Mouse (Mus musculus) embryonic fibroblast, embryonic 13.5 days (primary cell): ENCODE data around the gene Msi2.

Experiments used
- CTCF ChIP-seq: IDR thresholded peaks from 2 replicates; pipeline ENCODE4 v1.5.1; 2011; ENCODE audit warnings: mild to moderate bottlenecking, control low read depth, low read length, moderate library complexity, borderline replicate concordance; ENCODE audit not compliant: insufficient read depth
- POLR2A ChIP-seq: IDR thresholded peaks from 2 replicates; pipeline ENCODE4 v1.6.1; 2011; ENCODE audit warnings: low read depth, mild to moderate bottlenecking, control low read depth, low read length, moderate library complexity

DNA sequence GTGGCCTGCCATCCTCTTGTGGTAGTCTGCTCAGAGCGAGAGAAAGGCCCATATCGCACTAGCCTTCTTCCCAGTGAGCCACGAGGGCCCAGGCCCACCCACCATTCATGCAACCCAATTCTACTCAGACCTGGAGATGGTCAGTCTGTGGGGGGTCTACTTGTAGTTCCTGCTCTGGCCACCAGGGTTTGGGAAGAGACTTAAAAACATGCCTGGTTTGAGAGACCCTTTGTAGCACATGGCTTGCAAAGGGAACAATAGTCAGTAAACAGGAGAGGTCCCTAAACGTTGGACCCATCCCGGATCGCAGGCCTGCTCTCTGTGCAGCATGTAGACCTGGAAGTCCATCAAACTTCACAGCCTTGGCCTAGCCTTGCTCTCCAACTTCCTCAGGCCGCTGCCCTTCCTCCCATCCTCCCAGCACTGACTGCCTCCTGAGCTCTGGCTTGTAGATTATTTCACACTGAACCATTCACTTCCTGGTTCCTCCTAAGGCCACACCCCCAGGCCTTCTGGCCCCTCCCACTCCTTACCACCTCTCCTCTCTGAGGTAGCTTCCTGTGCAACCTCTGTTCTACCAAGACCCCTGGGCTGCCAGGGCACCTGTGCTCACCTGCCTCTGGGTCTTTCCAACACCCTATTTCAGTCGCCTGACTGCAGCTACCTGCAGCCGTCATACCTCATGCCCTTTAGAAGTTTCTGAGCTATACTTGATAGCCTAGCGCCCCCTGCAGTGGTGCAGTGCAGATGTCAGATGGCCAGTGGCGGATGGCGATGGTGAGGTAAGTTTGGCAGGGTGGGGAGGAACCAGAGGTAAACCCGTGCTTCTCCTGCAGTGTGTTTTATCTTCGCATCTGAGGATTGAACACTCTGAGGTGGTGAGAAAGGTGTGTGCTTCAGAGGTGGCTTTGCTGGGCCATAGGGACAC lies 410.4 kb downstream of the Msi2 start:
- no peak for TF ChIP-seq CTCF
- TF ChIP-seq POLR2A: no peak
